Mouse (Mus musculus): ENCODE results near the gene Shisa5. TPM values are rescaled to one million over a fixed set of nuclear protein-coding genes. Genes with fewer than 3 reads are reported as not detected.

Shisa5 gene
- polyA plus RNA-seq, 1 experiment from 2014 or later, result 58.2 TPM

- Histone ChIP-seq H3K27me3 (ENCODE audit: insufficient read depth, poor library complexity, severe bottlenecking) (no peaks in the 10 kb centered on the region), H3K9me3 (no peaks in the 10 kb centered on the region), H3K4me3 (no peak overlapping the region), H3K4me1 (peaks cover 39% of the 10 kb centered on the region), H3K36me3 (no peaks in the 10 kb centered on the region), H3K27ac (peak overlapping the region; percentile 18)
- no peak for DNase-seq (ENCODE audit: low spot score)
- 66% methylated on average over 21 of the region's 21 CpGs for WGBS
Measured at GRCm38 (mm10) chr9:109007025-109007780, 31.2 kb upstream of the Shisa5 start.

GRCm38 (mm10) chr9:109008081-109008480 lies 30.3 kb upstream of the Shisa5 start:
- Histone ChIP-seq H3K27me3 (ENCODE audit: insufficient read depth, poor library complexity, severe bottlenecking) (no peaks in the 10 kb centered on the region), H3K36me3 (no peaks in the 10 kb centered on the region), H3K4me1 (peaks cover 43% of the 10 kb centered on the region), H3K27ac (peak overlapping the region; percentile 42), H3K9me3 (no peaks in the 10 kb centered on the region), H3K4me3 (no peak overlapping the region)
- no peak for DNase-seq (ENCODE audit: low spot score)
- WGBS, result 72% methylated on average over 9 of the region's 9 CpGs

DNA sequence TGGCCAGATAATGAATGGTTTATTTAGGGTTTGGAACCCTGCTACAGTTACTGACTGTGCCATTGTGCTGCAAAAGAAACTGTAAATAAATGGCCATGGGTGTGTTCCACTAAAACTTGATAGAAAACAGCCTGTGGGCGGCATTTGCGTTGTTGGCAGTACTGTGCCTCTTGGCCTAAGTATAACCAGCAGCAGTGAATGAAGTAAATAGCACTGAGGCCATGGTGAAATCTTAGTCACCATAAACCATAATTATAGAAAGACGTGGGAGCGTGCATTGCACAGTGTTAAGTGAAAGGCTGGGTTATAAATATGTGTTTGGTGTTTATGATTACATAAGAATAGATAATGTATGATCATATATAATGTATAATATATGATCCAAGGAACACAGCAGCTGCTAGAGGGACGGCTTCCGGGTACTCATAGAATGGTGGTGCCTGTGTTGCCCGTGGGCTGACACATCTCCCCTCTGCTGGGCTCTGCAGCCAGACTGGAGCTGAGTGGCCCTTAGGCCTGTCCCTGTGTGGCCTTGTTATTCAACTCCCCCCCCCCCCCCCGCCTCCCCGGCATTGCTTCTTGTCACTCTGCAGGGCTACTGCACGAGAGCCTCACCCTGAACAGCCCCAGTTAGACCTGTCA lies 29.2 kb upstream of the Shisa5 start:
- peak overlapping the region; percentile 29 for H3K4me3 ChIP-seq
- no peaks in the 10 kb centered on the region for H3K9me3 ChIP-seq
- no peaks in the 10 kb centered on the region for H3K27me3 ChIP-seq (ENCODE audit: insufficient read depth, poor library complexity, severe bottlenecking)
- WGBS, result 60% methylated on average over 9 of the region's 10 CpGs
- 0 out of 2 replicates have a peak overlapping the region, but pooled peaks have one; percentile 42 for H3K27ac ChIP-seq
- DNase-seq (ENCODE audit: low spot score), result no peak
- H3K4me1 ChIP-seq, result peaks cover 43% of the 10 kb centered on the region
- H3K36me3 ChIP-seq, result peaks cover 4% of the 10 kb centered on the region; the same call in 1 of the 2 replicates

GRCm38 (mm10) chr9:109009636-109010315 lies 28.6 kb upstream of the Shisa5 start:
- peaks cover 43% of the 10 kb centered on the region for H3K4me1 ChIP-seq
- 32% methylated on average over 17 of the region's 17 CpGs for WGBS
- H3K27ac ChIP-seq, result 0 out of 2 replicates have a peak overlapping the region, but pooled peaks have one; percentile 42
- no peaks in the 10 kb centered on the region for H3K27me3 ChIP-seq (ENCODE audit: insufficient read depth, poor library complexity, severe bottlenecking)
- no peaks in the 10 kb centered on the region for H3K9me3 ChIP-seq
- no peak for DNase-seq (ENCODE audit: low spot score)
- H3K4me3 ChIP-seq, result peak overlapping the region; percentile 29
- H3K36me3 ChIP-seq, result peaks cover 4% of the 10 kb centered on the region; the same call in 1 of the 2 replicates

- no peaks in the 10 kb centered on the region for H3K9me3 ChIP-seq
- H3K4me1 ChIP-seq, result peaks cover 45% of the 10 kb centered on the region
- 69% methylated on average over 14 of the region's 14 CpGs for WGBS
- no peaks in the 10 kb centered on the region for H3K27me3 ChIP-seq (ENCODE audit: insufficient read depth, poor library complexity, severe bottlenecking)
- H3K4me3 ChIP-seq, result peak overlapping the region; percentile 29; the same call in 1 of the 2 replicates
- no peak for DNase-seq (ENCODE audit: low spot score)
- H3K27ac ChIP-seq, result 0 out of 2 replicates have a peak overlapping the region, but pooled peaks have one; percentile 42
- peaks cover 4% of the 10 kb centered on the region; the same call in 1 of the 2 replicates for H3K36me3 ChIP-seq
Measured at GRCm38 (mm10) chr9:109010316-109010690, 28.1 kb upstream of the Shisa5 start.

- H3K36me3 ChIP-seq, result peaks cover 4% of the 10 kb centered on the region; the same call in 1 of the 2 replicates
- no peaks in the 10 kb centered on the region for H3K9me3 ChIP-seq
- no peak overlapping the region for H3K4me3 ChIP-seq
- 48% methylated on average over 8 of the region's 8 CpGs for WGBS
- H3K27me3 ChIP-seq (ENCODE audit: insufficient read depth, poor library complexity, severe bottlenecking), result no peaks in the 10 kb centered on the region
- no peak overlapping the region for H3K27ac ChIP-seq
- H3K4me1 ChIP-seq, result peaks cover 23% of the 10 kb centered on the region
- DNase-seq (ENCODE audit: low spot score), result no peak
Measured at GRCm38 (mm10) chr9:109015397-109015796, 23.0 kb upstream of the Shisa5 start.

DNA sequence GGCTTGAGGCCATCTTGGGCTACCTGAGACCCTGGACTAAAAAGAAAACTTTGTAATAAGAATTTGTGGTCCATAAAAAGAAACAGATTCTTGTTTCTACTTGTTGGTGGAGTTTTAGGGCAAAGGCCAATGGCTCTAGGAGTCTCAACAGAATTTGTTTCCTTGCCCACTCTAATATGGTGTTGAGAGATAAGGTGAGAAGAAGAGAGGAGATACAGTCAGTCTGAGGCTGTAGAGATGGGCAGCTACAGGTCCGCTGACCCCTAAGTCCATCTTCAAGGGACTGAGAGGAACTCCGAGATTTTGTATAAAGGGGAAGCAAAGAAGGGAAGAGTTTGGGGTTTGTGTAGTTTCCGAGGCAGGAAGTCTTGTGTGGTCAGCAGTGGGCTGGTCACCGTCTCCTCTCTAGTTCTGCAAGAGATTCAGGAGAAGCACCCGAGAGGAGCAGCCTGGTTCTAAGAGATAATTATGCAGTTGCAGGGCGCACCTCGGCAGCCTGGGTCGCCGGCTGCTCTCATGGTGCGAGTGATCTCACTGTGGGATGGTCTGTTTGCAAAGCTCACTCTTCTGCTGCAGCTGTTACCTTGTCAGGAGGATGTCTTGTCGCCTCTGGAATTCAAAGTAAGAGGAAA lies 21.3 kb upstream of the Shisa5 start:
- Histone ChIP-seq H3K4me1 (peaks cover 21% of the 10 kb centered on the region), H3K36me3 (peaks cover 4% of the 10 kb centered on the region; the same call in 1 of the 2 replicates), H3K27me3 (ENCODE audit: insufficient read depth, poor library complexity, severe bottlenecking) (no peaks in the 10 kb centered on the region), H3K27ac (no peak overlapping the region), H3K9me3 (no peaks in the 10 kb centered on the region), H3K4me3 (no peak overlapping the region)
- 34% methylated on average over 11 of the region's 11 CpGs for WGBS
- DNase-seq (ENCODE audit: low spot score), result no peak

- Histone ChIP-seq H3K27ac (no peak overlapping the region), H3K9me3 (no peaks in the 10 kb centered on the region), H3K27me3 (ENCODE audit: insufficient read depth, poor library complexity, severe bottlenecking) (no peaks in the 10 kb centered on the region), H3K4me1 (peaks cover 8% of the 10 kb centered on the region), H3K4me3 (no peak overlapping the region), H3K36me3 (no peaks in the 10 kb centered on the region)
- 75% methylated on average over 4 of the region's 4 CpGs for WGBS
- DNase-seq (ENCODE audit: low spot score), result no peak
Measured at GRCm38 (mm10) chr9:109021428-109021827, 16.9 kb upstream of the Shisa5 start.

GRCm38 (mm10) chr9:109022866-109023685 lies 15.3 kb upstream of the Shisa5 start:
- no peak for DNase-seq (ENCODE audit: low spot score)
- Histone ChIP-seq H3K27ac (no peak overlapping the region), H3K4me1 (peaks cover 3% of the 10 kb centered on the region; the same call in 1 of the 2 replicates), H3K36me3 (no peaks in the 10 kb centered on the region), H3K4me3 (no peak overlapping the region), H3K27me3 (ENCODE audit: insufficient read depth, poor library complexity, severe bottlenecking) (no peaks in the 10 kb centered on the region), H3K9me3 (no peaks in the 10 kb centered on the region)
- WGBS, result 88% methylated on average over 17 of the region's 17 CpGs

GRCm38 (mm10) chr9:109027521-109027920 lies 10.8 kb upstream of the Shisa5 start:
- peaks cover 10% of the 10 kb centered on the region for H3K4me1 ChIP-seq
- 74% methylated on average over 8 of the region's 8 CpGs for WGBS
- H3K36me3 ChIP-seq, result no peaks in the 10 kb centered on the region
- H3K9me3 ChIP-seq, result no peaks in the 10 kb centered on the region
- no peak overlapping the region for H3K27ac ChIP-seq
- no peaks in the 10 kb centered on the region for H3K27me3 ChIP-seq (ENCODE audit: insufficient read depth, poor library complexity, severe bottlenecking)
- no peak for DNase-seq (ENCODE audit: low spot score)
- no peak overlapping the region for H3K4me3 ChIP-seq

GRCm38 (mm10) chr9:109028421-109028820 lies 9.9 kb upstream of the Shisa5 start:
- WGBS, result 79% methylated on average over 3 of the region's 3 CpGs
- Histone ChIP-seq H3K4me1 (peaks cover 10% of the 10 kb centered on the region), H3K9me3 (no peaks in the 10 kb centered on the region), H3K27ac (0 out of 2 replicates have a peak overlapping the region, but pooled peaks have one; percentile 6), H3K4me3 (no peak overlapping the region), H3K27me3 (ENCODE audit: insufficient read depth, poor library complexity, severe bottlenecking) (no peaks in the 10 kb centered on the region), H3K36me3 (no peaks in the 10 kb centered on the region)
- no peak for DNase-seq (ENCODE audit: low spot score)

- H3K4me1 ChIP-seq, result peaks cover 10% of the 10 kb centered on the region
- H3K27ac ChIP-seq, result 0 out of 2 replicates have a peak overlapping the region, but pooled peaks have one; percentile 6
- 81% methylated on average over 5 of the region's 5 CpGs for WGBS
- H3K27me3 ChIP-seq (ENCODE audit: insufficient read depth, poor library complexity, severe bottlenecking), result no peaks in the 10 kb centered on the region
- no peak overlapping the region for H3K4me3 ChIP-seq
- H3K9me3 ChIP-seq, result no peaks in the 10 kb centered on the region
- H3K36me3 ChIP-seq, result no peaks in the 10 kb centered on the region
- DNase-seq (ENCODE audit: low spot score), result no peak
Measured at GRCm38 (mm10) chr9:109028919-109029318, 9.4 kb upstream of the Shisa5 start.
